Mouse (Mus musculus): Measurements from ENCODE around the gene Madd. TPM values are rescaled to one million over a fixed set of nuclear protein-coding genes. Genes with fewer than 3 reads are reported as not detected.

The Madd gene
- polyA plus RNA-seq, 1 experiment from 2014 or later: 62.3 TPM

DNA sequence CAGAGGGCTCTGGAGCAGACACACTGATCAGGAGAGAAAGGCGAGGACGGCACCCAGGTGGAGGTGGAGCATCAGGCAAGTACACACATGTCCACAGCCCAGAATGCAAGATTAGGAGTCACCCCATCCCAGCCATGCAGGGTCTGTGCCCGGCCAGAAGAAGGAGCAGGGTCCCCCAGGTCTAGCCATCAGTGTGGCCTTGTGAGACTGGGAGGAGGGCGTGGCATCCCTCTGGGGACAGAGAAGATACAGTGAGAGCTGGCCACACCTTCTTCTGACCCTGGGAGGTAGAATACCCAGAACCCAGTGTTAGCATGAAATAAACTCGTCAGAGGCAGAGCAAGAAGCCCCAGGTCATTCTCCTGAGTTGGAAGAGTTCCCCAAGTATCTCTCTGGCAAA lies 44.3 kb downstream of the Madd start:
- ATAC-seq (ENCODE audit: low FRiP score, low read depth): no peak
- no peak overlapping the region for H3K4me2 ChIP-seq
- H3K27ac ChIP-seq (replicated peaks): no peak overlapping the region
- no peaks in the 10 kb centered on the region for H3K4me1 ChIP-seq (replicated peaks)
- H3K36me3 ChIP-seq: peaks cover 66% of the 10 kb centered on the region
- H3K27me3 ChIP-seq: no peaks in the 10 kb centered on the region
- WGBS: 73% methylated on average over 5 of the region's 5 CpGs
- no peak overlapping the region for H3K9ac ChIP-seq
- no peak overlapping the region for H3K4me3 ChIP-seq
- no peaks in the 10 kb centered on the region for H3K9me3 ChIP-seq

DNA sequence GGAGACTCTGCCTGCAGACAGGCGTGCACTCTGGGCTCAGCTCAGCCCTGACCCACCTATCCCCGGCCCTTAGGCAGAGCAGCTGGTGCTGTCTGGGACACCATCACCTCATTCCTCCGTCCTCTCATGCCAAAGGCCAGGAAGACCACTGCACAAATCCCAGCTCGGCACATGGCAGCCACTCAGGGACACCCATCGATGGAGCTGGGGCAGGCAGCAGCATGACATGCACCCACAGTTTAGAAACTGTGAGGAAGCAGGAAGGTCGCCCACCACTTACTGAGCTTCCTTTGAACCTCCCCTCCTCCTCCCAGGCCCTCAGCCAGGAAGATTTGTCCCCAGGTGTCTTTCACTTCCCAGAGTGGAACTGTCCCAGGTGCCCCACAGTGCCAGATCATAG lies 46.2 kb downstream of the Madd start:
- Histone ChIP-seq H3K9ac (no peak overlapping the region), H3K36me3 (peaks cover 50% of the 10 kb centered on the region), H3K4me3 (no peak overlapping the region), H3K27me3 (no peaks in the 10 kb centered on the region), H3K9me3 (no peaks in the 10 kb centered on the region), H3K27ac (replicated peaks) (no peak overlapping the region), H3K4me2 (no peak overlapping the region), H3K4me1 (replicated peaks) (no peaks in the 10 kb centered on the region)
- WGBS: 85% methylated on average over 6 of the region's 6 CpGs
- no peak for ATAC-seq (ENCODE audit: low FRiP score, low read depth)

DNA sequence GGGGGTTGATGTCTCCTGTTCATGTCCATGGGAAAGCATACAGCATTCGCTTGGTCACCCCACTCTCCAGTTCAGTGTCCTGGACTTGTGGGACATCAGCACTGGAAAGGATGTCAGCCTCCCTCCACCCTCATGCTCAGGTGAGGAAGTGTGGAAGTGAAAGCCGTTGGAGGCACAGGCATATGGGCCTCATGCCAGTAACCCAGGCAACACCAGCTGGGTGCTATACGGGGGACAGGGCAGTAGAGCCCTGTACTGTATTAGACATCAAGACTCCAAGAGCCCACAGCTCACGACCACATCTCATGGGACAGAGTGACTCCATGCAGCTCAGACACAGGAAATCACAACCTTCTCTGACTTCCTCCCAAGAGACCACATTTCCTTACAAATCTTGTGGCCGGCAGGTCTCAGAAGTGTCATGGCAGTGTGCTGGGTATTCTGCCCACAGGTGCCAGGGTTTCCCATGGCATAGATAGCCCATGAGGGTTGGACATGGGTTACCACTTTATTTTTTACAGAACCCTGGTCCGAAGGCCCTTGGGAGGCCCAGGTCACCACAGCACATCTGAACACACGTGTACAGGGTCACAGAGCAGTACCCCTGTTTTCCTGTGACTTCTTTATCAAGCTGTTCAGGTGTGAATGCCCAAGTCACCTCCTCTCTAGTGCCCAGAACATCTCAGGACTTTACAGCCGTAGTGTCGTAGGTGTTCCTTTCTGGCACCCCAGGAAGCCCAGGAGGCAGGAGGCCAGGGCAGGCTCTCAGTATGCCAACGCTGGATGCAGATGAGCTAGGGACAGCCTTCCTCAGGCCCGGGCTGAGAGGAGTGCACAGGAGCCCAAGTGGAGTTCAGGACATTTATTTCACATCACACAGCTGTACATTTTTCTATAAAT lies 46.9 kb downstream of the Madd start:
- H3K4me3 ChIP-seq: no peak overlapping the region
- ATAC-seq (ENCODE audit: low FRiP score, low read depth): no peak

DNA sequence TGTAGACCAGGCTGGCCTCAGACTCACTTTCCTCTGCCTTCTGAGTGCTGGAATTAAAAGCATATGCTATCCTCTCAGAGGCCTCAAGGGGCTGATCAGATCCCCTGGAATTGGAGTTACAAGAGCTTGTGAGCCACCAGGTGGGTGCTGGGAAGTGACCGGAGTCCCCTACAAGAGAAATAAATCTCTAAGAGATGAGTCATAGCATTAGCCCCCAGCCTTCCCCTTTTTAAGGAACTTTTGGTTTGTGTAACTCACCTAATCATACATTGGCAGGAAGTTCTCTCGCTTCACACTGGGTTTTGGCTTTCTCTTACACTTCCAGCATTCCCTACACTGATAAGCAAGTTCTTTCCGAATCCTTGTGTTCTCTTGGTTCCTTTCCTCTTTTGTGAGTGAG lies 51.6 kb downstream of the Madd start:
- Histone ChIP-seq H3K4me2 (no peak overlapping the region), H3K9me3 (no peaks in the 10 kb centered on the region), H3K36me3 (peaks cover 6% of the 10 kb centered on the region; the same call in 1 of the 2 replicates), H3K27ac (replicated peaks) (no peak overlapping the region), H3K27me3 (no peaks in the 10 kb centered on the region), H3K4me1 (replicated peaks) (no peaks in the 10 kb centered on the region), H3K9ac (no peak overlapping the region), H3K4me3 (no peak overlapping the region)
- no peak for ATAC-seq (ENCODE audit: low FRiP score, low read depth)
- 89% methylated on average over 3 of the region's 3 CpGs for WGBS

More for the DNA sequence above, 46.9 kb downstream of the Madd start:
- Histone ChIP-seq H3K27ac (replicated peaks) (no peak overlapping the region), H3K27me3 (no peaks in the 10 kb centered on the region), H3K36me3 (peaks cover 46% of the 10 kb centered on the region), H3K9ac (no peak overlapping the region), H3K9me3 (no peaks in the 10 kb centered on the region), H3K4me1 (replicated peaks) (no peaks in the 10 kb centered on the region), H3K4me2 (no peak overlapping the region)
- 84% methylated on average over 11 of the region's 11 CpGs for WGBS

DNA sequence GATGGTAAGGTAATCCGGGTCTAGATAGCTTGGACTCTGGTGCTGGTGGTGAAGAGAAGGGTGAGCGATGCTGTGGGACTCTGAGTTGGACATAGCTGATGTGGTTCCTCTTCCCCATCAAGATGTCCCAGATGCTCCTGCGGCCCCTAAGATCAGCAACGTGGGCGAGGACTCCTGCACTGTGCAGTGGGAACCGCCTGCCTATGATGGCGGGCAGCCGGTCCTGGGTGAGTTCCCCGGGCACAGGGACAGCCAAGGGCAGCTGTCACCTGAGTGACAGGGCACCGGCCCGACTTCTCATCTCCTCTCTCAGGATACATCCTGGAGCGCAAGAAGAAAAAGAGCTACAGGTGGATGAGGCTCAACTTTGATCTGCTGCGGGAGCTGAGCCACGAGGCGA lies 52.4 kb downstream of the Madd start:
- no peak for ATAC-seq (ENCODE audit: low FRiP score, low read depth)
- Histone ChIP-seq H3K9ac (no peak overlapping the region), H3K27me3 (no peaks in the 10 kb centered on the region), H3K4me1 (replicated peaks) (no peaks in the 10 kb centered on the region), H3K4me2 (no peak overlapping the region), H3K27ac (replicated peaks) (no peak overlapping the region), H3K36me3 (no peaks in the 10 kb centered on the region), H3K9me3 (no peaks in the 10 kb centered on the region), H3K4me3 (no peak overlapping the region)
- WGBS: 91% methylated on average over 15 of the region's 15 CpGs

DNA sequence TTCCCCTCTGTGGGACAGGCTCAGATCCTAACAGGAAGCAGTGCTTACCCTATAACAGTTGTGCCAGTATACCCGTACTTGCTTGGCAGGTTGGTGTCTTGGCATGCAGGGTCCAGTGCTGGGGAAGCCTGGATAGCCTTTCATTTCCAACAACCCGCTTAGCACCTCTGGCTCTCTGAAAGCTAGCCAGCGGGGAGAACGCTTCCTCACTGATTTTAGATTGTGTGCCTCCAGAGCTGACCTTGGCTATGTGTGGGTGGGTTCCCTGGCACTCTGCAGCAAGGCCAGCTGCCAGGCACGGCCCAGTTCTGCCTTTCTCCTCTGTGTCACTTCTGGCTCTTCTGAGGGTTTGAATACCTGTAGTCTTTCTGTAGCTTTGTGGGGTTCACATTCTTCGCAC lies 53.5 kb downstream of the Madd start:
- 89% methylated on average over 6 of the region's 6 CpGs for WGBS
- H3K27ac ChIP-seq (replicated peaks): no peak overlapping the region
- no peak overlapping the region for H3K9ac ChIP-seq
- H3K9me3 ChIP-seq: no peaks in the 10 kb centered on the region
- ATAC-seq (ENCODE audit: low FRiP score, low read depth): no peak
- no peaks in the 10 kb centered on the region for H3K36me3 ChIP-seq
- H3K27me3 ChIP-seq: no peaks in the 10 kb centered on the region
- no peak overlapping the region for H3K4me3 ChIP-seq
- no peaks in the 10 kb centered on the region for H3K4me1 ChIP-seq (replicated peaks)
- no peak overlapping the region for H3K4me2 ChIP-seq

DNA sequence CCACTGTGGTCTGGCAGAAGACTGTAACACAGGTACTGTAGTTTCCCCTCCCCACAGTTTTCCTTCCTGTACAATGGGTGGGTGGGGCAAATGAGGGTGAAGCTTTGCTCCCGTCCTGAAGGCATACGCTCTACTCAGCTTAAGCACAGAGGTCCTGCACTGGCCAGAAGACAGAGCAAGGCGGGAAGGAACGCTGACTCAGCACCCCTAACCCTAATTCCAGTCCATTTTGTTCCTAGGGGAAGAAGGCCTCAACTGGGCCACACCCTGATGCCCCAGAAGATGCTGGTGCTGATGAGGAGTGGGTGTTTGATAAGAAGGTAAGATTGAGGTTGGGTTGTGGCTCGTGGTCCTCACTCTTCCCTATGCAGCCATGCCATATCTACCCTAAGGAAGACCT lies 54.9 kb downstream of the Madd start:
- no peaks in the 10 kb centered on the region for H3K27me3 ChIP-seq
- H3K9me3 ChIP-seq: no peaks in the 10 kb centered on the region
- H3K4me3 ChIP-seq: no peak overlapping the region
- H3K9ac ChIP-seq: no peak overlapping the region
- WGBS: 88% methylated on average over 5 of the region's 5 CpGs
- ATAC-seq (ENCODE audit: low FRiP score, low read depth): no peak
- no peaks in the 10 kb centered on the region for H3K4me1 ChIP-seq (replicated peaks)
- H3K4me2 ChIP-seq: no peak overlapping the region
- H3K27ac ChIP-seq (replicated peaks): no peak overlapping the region
- H3K36me3 ChIP-seq: no peaks in the 10 kb centered on the region

DNA sequence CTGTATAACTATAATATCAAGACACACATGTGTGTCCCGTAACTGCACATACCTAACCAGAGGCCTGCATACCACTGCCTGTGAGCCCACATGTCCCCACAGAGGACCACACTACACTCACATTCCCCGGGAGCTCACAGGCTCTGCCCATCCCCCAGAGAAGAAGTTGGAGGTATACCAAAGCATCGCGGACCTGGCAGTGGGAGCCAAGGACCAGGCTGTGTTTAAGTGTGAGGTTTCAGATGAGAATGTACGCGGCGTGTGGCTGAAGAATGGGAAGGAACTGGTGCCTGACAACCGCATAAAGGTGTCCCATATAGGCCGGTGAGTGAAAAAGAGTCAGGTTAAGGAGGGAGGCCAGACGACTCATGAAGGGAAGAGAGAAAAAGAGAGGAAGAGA lies 58.5 kb downstream of the Madd start:
- H3K27me3 ChIP-seq: no peaks in the 10 kb centered on the region
- WGBS: 90% methylated on average over 10 of the region's 10 CpGs

DNA sequence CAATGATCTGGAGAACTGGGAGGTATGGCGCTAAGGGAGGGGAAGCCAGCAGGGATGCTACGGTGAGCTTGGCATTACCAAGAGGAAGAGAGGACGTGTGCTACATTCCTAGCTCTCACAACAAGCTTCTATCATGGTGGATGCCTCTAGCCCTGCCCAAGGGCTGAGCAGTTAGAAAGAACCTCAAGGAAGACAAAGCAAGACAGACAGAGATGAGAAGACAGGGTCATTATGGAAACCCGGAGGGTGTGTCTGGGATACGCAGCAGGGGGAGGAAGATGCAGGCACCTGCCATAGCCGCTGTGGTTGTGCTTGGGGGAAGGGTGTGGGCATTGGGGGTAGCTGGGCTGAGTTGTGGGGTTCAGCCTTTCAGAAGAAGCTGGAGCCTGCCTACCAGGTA lies 60.1 kb downstream of the Madd start:
- Histone ChIP-seq H3K4me2 (no peak overlapping the region), H3K9me3 (no peaks in the 10 kb centered on the region), H3K27me3 (no peaks in the 10 kb centered on the region), H3K36me3 (no peaks in the 10 kb centered on the region), H3K9ac (no peak overlapping the region), H3K4me1 (replicated peaks) (no peaks in the 10 kb centered on the region), H3K4me3 (no peak overlapping the region), H3K27ac (replicated peaks) (no peak overlapping the region)
- WGBS: 76% methylated on average over 6 of the region's 6 CpGs
- ATAC-seq (ENCODE audit: low FRiP score, low read depth): no peak

More for the DNA sequence above, 58.5 kb downstream of the Madd start:
- no peaks in the 10 kb centered on the region for H3K4me1 ChIP-seq (replicated peaks)
- no peak overlapping the region for H3K4me2 ChIP-seq
- no peaks in the 10 kb centered on the region for H3K9me3 ChIP-seq
- ATAC-seq (ENCODE audit: low FRiP score, low read depth): no peak
- no peaks in the 10 kb centered on the region for H3K36me3 ChIP-seq
- no peak overlapping the region for H3K27ac ChIP-seq (replicated peaks)
- H3K4me3 ChIP-seq: no peak overlapping the region
- no peak overlapping the region for H3K9ac ChIP-seq

DNA sequence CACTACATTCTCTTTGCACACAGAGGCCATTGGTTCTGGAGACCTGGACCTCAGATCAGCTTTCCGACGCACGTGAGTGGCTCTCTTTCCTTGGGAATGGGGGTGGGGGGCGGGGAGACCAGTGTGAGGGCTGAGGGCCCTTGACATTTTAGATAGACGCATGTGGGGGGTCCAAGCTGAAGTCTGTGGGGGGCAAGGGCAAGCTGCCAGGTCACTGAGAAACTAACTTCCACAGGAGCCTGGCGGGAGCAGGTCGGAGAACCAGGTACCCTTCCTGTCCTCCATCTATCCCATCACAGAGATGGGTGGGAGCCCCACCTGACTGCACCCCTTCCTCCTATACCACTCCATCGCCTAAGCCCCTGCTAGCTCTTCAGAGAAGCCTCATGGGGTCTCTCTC lies 62.1 kb downstream of the Madd start:
- Histone ChIP-seq H3K27me3 (no peaks in the 10 kb centered on the region), H3K4me3 (no peak overlapping the region), H3K4me2 (no peak overlapping the region), H3K27ac (replicated peaks) (no peak overlapping the region), H3K9ac (no peak overlapping the region), H3K4me1 (replicated peaks) (no peaks in the 10 kb centered on the region), H3K36me3 (no peaks in the 10 kb centered on the region), H3K9me3 (no peaks in the 10 kb centered on the region)
- WGBS: 69% methylated on average over 7 of the region's 8 CpGs
- ATAC-seq (ENCODE audit: low FRiP score, low read depth): no peak

DNA sequence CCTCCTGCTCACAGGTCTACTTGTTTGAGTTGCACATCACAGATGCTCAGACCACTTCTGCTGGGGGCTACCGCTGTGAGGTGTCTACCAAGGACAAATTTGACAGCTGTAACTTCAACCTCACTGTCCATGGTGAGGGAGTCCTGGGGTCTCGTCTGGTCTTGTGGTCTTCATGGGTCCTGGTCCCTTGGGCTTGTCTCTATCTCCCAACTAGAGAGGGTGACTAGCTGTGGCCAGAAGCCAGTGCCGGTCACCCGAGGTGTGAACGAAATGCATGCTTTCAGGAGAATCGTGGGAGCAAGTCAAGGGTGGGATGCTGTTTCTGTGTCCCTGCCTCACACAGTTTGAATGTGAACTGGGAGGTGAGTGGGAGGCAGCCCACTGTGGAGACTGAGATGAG lies 62.6 kb downstream of the Madd start:
- no peak overlapping the region for H3K4me3 ChIP-seq
- H3K27me3 ChIP-seq: no peaks in the 10 kb centered on the region
- H3K4me1 ChIP-seq (replicated peaks): no peaks in the 10 kb centered on the region
- H3K27ac ChIP-seq (replicated peaks): no peak overlapping the region
- no peak for ATAC-seq (ENCODE audit: low FRiP score, low read depth)
- H3K4me2 ChIP-seq: no peak overlapping the region
- no peak overlapping the region for H3K9ac ChIP-seq
- WGBS: 85% methylated on average over 6 of the region's 6 CpGs
- H3K36me3 ChIP-seq: no peaks in the 10 kb centered on the region
- H3K9me3 ChIP-seq: no peaks in the 10 kb centered on the region

DNA sequence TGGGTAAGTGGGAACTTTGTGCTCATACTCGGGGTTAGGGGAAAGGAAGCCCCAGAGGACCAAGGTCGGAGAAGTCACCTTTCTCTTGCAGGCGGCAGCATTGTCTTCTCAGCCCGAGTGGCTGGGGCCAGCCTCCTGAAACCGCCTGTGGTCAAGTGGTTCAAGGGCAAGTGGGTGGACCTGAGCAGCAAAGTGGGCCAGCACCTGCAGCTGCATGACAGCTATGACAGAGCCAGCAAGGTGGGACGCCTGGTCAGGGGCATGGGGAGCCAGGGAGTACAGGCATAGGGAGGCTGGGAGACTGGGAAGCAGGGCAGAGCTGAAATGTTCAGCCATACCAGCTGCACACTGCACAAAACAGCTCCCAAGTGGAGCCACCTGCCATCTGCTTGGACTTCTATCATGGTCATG lies 63.4 kb downstream of the Madd start:
- peaks cover 3% of the 10 kb centered on the region for H3K4me1 ChIP-seq (replicated peaks)
- peaks cover 2% of the 10 kb centered on the region; the same call in 1 of the 2 replicates for H3K27me3 ChIP-seq
- no peak overlapping the region for H3K4me2 ChIP-seq
- 74% methylated on average over 6 of the region's 6 CpGs for WGBS
- no peak for ATAC-seq (ENCODE audit: low FRiP score, low read depth)
- no peaks in the 10 kb centered on the region for H3K9me3 ChIP-seq
- H3K4me3 ChIP-seq: no peak overlapping the region
- no peaks in the 10 kb centered on the region for H3K36me3 ChIP-seq
- no peak overlapping the region for H3K9ac ChIP-seq
- no peak overlapping the region for H3K27ac ChIP-seq (replicated peaks)

DNA sequence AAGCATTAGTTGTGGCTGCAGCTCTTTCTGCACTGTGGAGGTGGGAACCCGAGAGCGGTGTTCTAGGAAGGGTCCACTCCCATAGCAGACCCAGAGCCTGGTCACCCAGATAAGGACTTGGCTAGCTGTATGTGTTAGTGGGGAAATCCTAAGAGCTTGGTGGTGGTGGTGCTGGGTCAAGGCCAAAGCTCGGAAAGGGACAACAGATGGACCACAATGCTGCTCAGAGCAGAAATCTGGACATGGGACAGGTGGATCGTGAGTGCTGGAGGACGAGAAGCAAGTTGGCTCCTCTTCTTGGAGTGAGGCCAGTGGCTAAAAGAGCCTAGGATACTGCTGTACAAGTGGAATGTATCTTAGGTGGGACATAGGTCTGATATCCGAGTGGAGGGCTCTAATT lies 64.1 kb downstream of the Madd start:
- no peaks in the 10 kb centered on the region for H3K36me3 ChIP-seq
- H3K4me2 ChIP-seq: no peak overlapping the region
- no peak overlapping the region for H3K27ac ChIP-seq (replicated peaks)
- H3K4me1 ChIP-seq (replicated peaks): peaks cover 7% of the 10 kb centered on the region
- ATAC-seq (ENCODE audit: low FRiP score, low read depth): no peak
- no peak overlapping the region for H3K4me3 ChIP-seq
- H3K9ac ChIP-seq: no peak overlapping the region
- WGBS: 84% methylated on average over 6 of the region's 6 CpGs
- no peaks in the 10 kb centered on the region for H3K9me3 ChIP-seq
- H3K27me3 ChIP-seq: peaks cover 6% of the 10 kb centered on the region; the same call in 1 of the 2 replicates
